Mouse (Mus musculus): ENCODE measurements around the gene Efemp1. TPM values are rescaled to one million over a fixed set of nuclear protein-coding genes. Genes with fewer than 3 reads are reported as not detected.

The Efemp1 gene
- polyA plus RNA-seq, 1 experiment = 2.8 TPM

- TF ChIP-seq CTCF (IDR thresholded peaks at IDR 0.05; ENCODE audit: control insufficient read depth, insufficient read depth, insufficient replicate concordance, low read depth, low read length) (no peak), POLR2A (IDR thresholded peaks at IDR 0.05; ENCODE audit: control insufficient read depth, low read depth, low read length) (no peak)
- Histone ChIP-seq H3K4me3 (ENCODE audit: control insufficient read depth, low read depth, low read length) (no peak overlapping the region), H3K4me1 (ENCODE audit: control insufficient read depth, insufficient read depth, low read length) (no peaks in the 10 kb centered on the region), H3K27ac (ENCODE audit: control insufficient read depth, insufficient read depth, low read depth, low read length) (no peak overlapping the region), H3K36me3 (ENCODE audit: control insufficient read depth, insufficient read depth, low read length) (no peaks in the 10 kb centered on the region), H3K27me3 (ENCODE audit: control insufficient read depth, insufficient read depth, low read length) (no peaks in the 10 kb centered on the region)
Observed at GRCm38 (mm10) chr11:28835141-28835540, 17.9 kb upstream of the Efemp1 start.

GRCm38 (mm10) chr11:28849841-28850240 is 3.2 kb upstream of the Efemp1 start:
- no peaks in the 10 kb centered on the region for H3K36me3 ChIP-seq (ENCODE audit: control insufficient read depth, insufficient read depth, low read length)
- no peaks in the 10 kb centered on the region for H3K27me3 ChIP-seq (ENCODE audit: control insufficient read depth, insufficient read depth, low read length)
- H3K4me1 ChIP-seq (ENCODE audit: control insufficient read depth, insufficient read depth, low read length) = peaks cover 2% of the 10 kb centered on the region; the same call in 1 of the 2 replicates
- no peak overlapping the region for H3K4me3 ChIP-seq (ENCODE audit: control insufficient read depth, low read depth, low read length)
- no peak overlapping the region for H3K27ac ChIP-seq (ENCODE audit: control insufficient read depth, insufficient read depth, low read depth, low read length)
- TF ChIP-seq CTCF (IDR thresholded peaks at IDR 0.05; ENCODE audit: control insufficient read depth, insufficient read depth, insufficient replicate concordance, low read depth, low read length) (no peak), POLR2A (IDR thresholded peaks at IDR 0.05; ENCODE audit: control insufficient read depth, low read depth, low read length) (no peak)

GRCm38 (mm10) chr11:28851645-28852044 is 1.4 kb upstream of the Efemp1 start:
- Histone ChIP-seq H3K4me3 (ENCODE audit: control insufficient read depth, low read depth, low read length) (no peak overlapping the region), H3K4me1 (ENCODE audit: control insufficient read depth, insufficient read depth, low read length) (peaks cover 2% of the 10 kb centered on the region; the same call in 1 of the 2 replicates), H3K36me3 (ENCODE audit: control insufficient read depth, insufficient read depth, low read length) (no peaks in the 10 kb centered on the region), H3K27ac (ENCODE audit: control insufficient read depth, insufficient read depth, low read depth, low read length) (no peak overlapping the region), H3K27me3 (ENCODE audit: control insufficient read depth, insufficient read depth, low read length) (no peaks in the 10 kb centered on the region)
- TF ChIP-seq CTCF (IDR thresholded peaks at IDR 0.05; ENCODE audit: control insufficient read depth, insufficient read depth, insufficient replicate concordance, low read depth, low read length) (no peak), POLR2A (IDR thresholded peaks at IDR 0.05; ENCODE audit: control insufficient read depth, low read depth, low read length) (no peak)

DNA sequence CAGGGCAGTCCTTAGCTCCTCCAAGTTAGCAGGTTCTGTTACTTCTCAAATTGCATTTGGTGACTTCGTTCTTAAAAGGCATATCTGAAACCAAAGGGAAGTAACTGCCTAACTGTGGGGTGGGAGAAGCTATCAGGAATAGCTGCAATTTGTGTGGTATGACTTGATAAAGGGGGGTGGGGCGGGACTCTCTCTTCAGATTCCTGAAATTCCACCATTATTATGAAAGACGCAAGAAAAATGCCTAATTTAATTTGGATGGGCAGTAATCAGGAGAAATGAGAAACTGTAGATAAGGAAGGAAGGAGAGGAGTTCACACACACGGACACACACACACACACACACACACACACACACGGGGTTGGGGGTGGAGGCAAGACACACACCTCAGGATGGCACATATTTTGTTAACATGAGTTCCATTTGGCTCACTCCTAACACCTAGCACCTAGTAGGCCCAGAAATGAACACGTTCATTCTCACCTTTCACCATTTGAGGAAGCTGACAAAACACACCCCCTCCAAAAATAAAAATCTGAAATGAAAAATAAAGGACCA is 564 bp upstream of the Efemp1 start:
- Histone ChIP-seq H3K27me3 (ENCODE audit: control insufficient read depth, insufficient read depth, low read length) (no peaks in the 10 kb centered on the region), H3K27ac (ENCODE audit: control insufficient read depth, insufficient read depth, low read depth, low read length) (no peak overlapping the region), H3K4me3 (ENCODE audit: control insufficient read depth, low read depth, low read length) (no peak overlapping the region), H3K4me1 (ENCODE audit: control insufficient read depth, insufficient read depth, low read length) (peaks cover 2% of the 10 kb centered on the region; the same call in 1 of the 2 replicates), H3K36me3 (ENCODE audit: control insufficient read depth, insufficient read depth, low read length) (no peaks in the 10 kb centered on the region)
- TF ChIP-seq CTCF (IDR thresholded peaks at IDR 0.05; ENCODE audit: control insufficient read depth, insufficient read depth, insufficient replicate concordance, low read depth, low read length) (no peak), POLR2A (IDR thresholded peaks at IDR 0.05; ENCODE audit: control insufficient read depth, low read depth, low read length) (no peak)

- no peaks in the 10 kb centered on the region for H3K27me3 ChIP-seq (ENCODE audit: control insufficient read depth, insufficient read depth, low read length)
- no peaks in the 10 kb centered on the region for H3K4me1 ChIP-seq (ENCODE audit: control insufficient read depth, insufficient read depth, low read length)
- no peak overlapping the region for H3K27ac ChIP-seq (ENCODE audit: control insufficient read depth, insufficient read depth, low read depth, low read length)
- no peak for TF ChIP-seq CTCF (IDR thresholded peaks at IDR 0.05; ENCODE audit: control insufficient read depth, insufficient read depth, insufficient replicate concordance, low read depth, low read length)
- no peak for TF ChIP-seq POLR2A (IDR thresholded peaks at IDR 0.05; ENCODE audit: control insufficient read depth, low read depth, low read length)
- no peaks in the 10 kb centered on the region for H3K36me3 ChIP-seq (ENCODE audit: control insufficient read depth, insufficient read depth, low read length)
- H3K4me3 ChIP-seq (ENCODE audit: control insufficient read depth, low read depth, low read length) = no peak overlapping the region
Observed at GRCm38 (mm10) chr11:28859125-28859524, 6.1 kb downstream of the Efemp1 start.

GRCm38 (mm10) chr11:28869129-28869528 is 16.1 kb downstream of the Efemp1 start:
- Histone ChIP-seq H3K27ac (ENCODE audit: control insufficient read depth, insufficient read depth, low read depth, low read length) (no peak overlapping the region), H3K4me3 (ENCODE audit: control insufficient read depth, low read depth, low read length) (no peak overlapping the region), H3K4me1 (ENCODE audit: control insufficient read depth, insufficient read depth, low read length) (no peaks in the 10 kb centered on the region), H3K27me3 (ENCODE audit: control insufficient read depth, insufficient read depth, low read length) (no peaks in the 10 kb centered on the region), H3K36me3 (ENCODE audit: control insufficient read depth, insufficient read depth, low read length) (no peaks in the 10 kb centered on the region)
- TF ChIP-seq CTCF (IDR thresholded peaks at IDR 0.05; ENCODE audit: control insufficient read depth, insufficient read depth, insufficient replicate concordance, low read depth, low read length) (no peak), POLR2A (IDR thresholded peaks at IDR 0.05; ENCODE audit: control insufficient read depth, low read depth, low read length) (no peak)

DNA sequence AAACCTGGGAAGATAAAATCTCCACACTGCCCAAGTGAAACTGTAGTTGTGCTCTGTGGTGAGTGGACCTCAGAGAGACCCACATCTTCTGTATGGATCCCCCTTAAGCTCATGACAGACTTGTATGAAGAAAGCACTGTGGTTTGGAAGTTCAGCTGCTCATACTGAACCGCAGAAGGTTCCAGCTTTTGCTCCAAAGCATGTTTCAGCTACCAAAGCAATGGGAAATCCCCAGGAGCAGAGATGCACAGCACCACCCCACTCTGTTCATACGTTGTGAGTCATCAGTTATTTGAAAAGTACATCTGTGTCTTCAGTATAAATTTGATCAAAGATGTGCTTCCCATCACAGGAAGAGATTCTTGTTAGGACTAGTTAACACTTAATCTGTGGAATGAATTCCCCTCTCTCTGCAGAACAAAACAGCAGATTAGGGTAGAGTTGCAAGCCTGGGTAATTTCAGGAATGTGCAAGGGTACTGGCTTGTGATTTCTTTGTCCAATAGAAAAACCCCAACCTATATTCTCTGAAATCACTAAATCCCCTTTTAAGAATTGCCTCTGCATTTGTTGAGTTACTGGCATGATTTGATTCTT is 28.5 kb downstream of the Efemp1 start:
- TF ChIP-seq CTCF (IDR thresholded peaks at IDR 0.05; ENCODE audit: control insufficient read depth, insufficient read depth, insufficient replicate concordance, low read depth, low read length) (no peak), POLR2A (IDR thresholded peaks at IDR 0.05; ENCODE audit: control insufficient read depth, low read depth, low read length) (no peak)
- Histone ChIP-seq H3K27ac (ENCODE audit: control insufficient read depth, insufficient read depth, low read depth, low read length) (no peak overlapping the region), H3K4me3 (ENCODE audit: control insufficient read depth, low read depth, low read length) (no peak overlapping the region), H3K27me3 (ENCODE audit: control insufficient read depth, insufficient read depth, low read length) (no peaks in the 10 kb centered on the region), H3K4me1 (ENCODE audit: control insufficient read depth, insufficient read depth, low read length) (no peaks in the 10 kb centered on the region), H3K36me3 (ENCODE audit: control insufficient read depth, insufficient read depth, low read length) (no peaks in the 10 kb centered on the region)
